Comparison of ENCODE assay signal across 9 mouse cellular contexts in genomic region chr16:72662837-72663350, GRCm38 (mm10).
A peak's percentile ranks its signal among the peaks of the same experiment; 100 is the strongest.
DNase-seq lines count a peak whose midpoint lies in the region; ATAC-seq lines count a peak whose summit lies in the region.
"Had no signal": no experiment of that assay in that cellular context is flagged by ENCODE, and none has a peak within 500 bp of the region (broad histone marks: within the 10 kb centered on the region; RNA-seq: fewer than 3 reads in every experiment).

No protein-coding gene starts in this region.

- peaks cover 13% of the 10 kb centered on the region for H3K27me3 ChIP-seq in erythroblast, embryonic 14.5 days (ENCODE audit: control insufficient read depth)
- H3K27me3 ChIP-seq in forebrain, embryonic 12.5 days: peaks cover 7% of the 10 kb centered on the region; the same call in 1 of the 2 replicates
- H3K27me3 ChIP-seq in heart, embryonic 15.5 days: no peaks in the 10 kb centered on the region
- peaks cover 18% of the 10 kb centered on the region for H3K27me3 ChIP-seq in liver, embryonic 12.5 days (replicated peaks)
- no peaks in the 10 kb centered on the region for H3K27me3 ChIP-seq in neural tube, embryonic 13.5 days

- H3K27ac ChIP-seq in forebrain, embryonic 12.5 days: peak overlapping the region; percentile 87
- H3K27ac ChIP-seq in heart, embryonic 15.5 days: peak overlapping the region; percentile 96
- H3K27ac ChIP-seq in liver, embryonic 12.5 days: peak overlapping the region; percentile 66
- peak overlapping the region; percentile 83 for H3K27ac ChIP-seq in neural tube, embryonic 13.5 days (replicated peaks)
- H3K27ac ChIP-seq: macrophage had no signal

- WGBS in forebrain, embryonic 12.5 days: under 1% methylated on average over 26 of the region's 26 CpGs
- WGBS in heart, embryonic 15.5 days: 1% methylated on average over 26 of the region's 26 CpGs
- WGBS in liver, embryonic 12.5 days (ENCODE audit: insufficient replicate concordance): under 1% methylated on average over 26 of the region's 26 CpGs
- under 1% methylated on average over 26 of the region's 26 CpGs for WGBS in neural tube, embryonic 13.5 days

- peak overlapping the region; percentile 89 for H3K4me2 ChIP-seq in forebrain, embryonic 12.5 days
- H3K4me2 ChIP-seq in heart, embryonic 15.5 days: peak overlapping the region; percentile 89
- H3K4me2 ChIP-seq in liver, embryonic 12.5 days: peak overlapping the region; percentile 45
- peak overlapping the region; percentile 82 for H3K4me2 ChIP-seq in neural tube, embryonic 13.5 days

- no peaks in the 10 kb centered on the region for H3K9me3 ChIP-seq in erythroblast, embryonic 14.5 days (ENCODE audit: control insufficient read depth, low read length)
- H3K9me3 ChIP-seq in forebrain, embryonic 12.5 days: no peaks in the 10 kb centered on the region
- H3K9me3 ChIP-seq in heart, embryonic 15.5 days (replicated peaks): no peaks in the 10 kb centered on the region
- H3K9me3 ChIP-seq in liver, embryonic 12.5 days (replicated peaks): no peaks in the 10 kb centered on the region
- no peaks in the 10 kb centered on the region for H3K9me3 ChIP-seq in neural tube, embryonic 13.5 days

- no peaks in the 10 kb centered on the region for H3K36me3 ChIP-seq in erythroblast, embryonic 14.5 days (ENCODE audit: control insufficient read depth)
- H3K36me3 ChIP-seq in forebrain, embryonic 12.5 days (replicated peaks): no peaks in the 10 kb centered on the region
- H3K36me3 ChIP-seq in heart, embryonic 15.5 days: no peaks in the 10 kb centered on the region
- H3K36me3 ChIP-seq in liver, embryonic 12.5 days: no peaks in the 10 kb centered on the region
- H3K36me3 ChIP-seq in neural tube, embryonic 13.5 days: no peaks in the 10 kb centered on the region

- no peaks in the 10 kb centered on the region for H3K4me1 ChIP-seq in erythroblast, embryonic 14.5 days (ENCODE audit: control insufficient read depth)
- peaks cover 28% of the 10 kb centered on the region for H3K4me1 ChIP-seq in forebrain, embryonic 12.5 days
- no peaks in the 10 kb centered on the region; the same call in 1 of the 2 replicates for H3K4me1 ChIP-seq in heart, embryonic 15.5 days (replicated peaks)
- no peaks in the 10 kb centered on the region for H3K4me1 ChIP-seq in liver, embryonic 12.5 days
- H3K4me1 ChIP-seq in neural tube, embryonic 13.5 days (replicated peaks): peaks cover 32% of the 10 kb centered on the region

- peak overlapping the region; percentile 53 for H3K4me3 ChIP-seq in erythroblast, embryonic 14.5 days (replicated peaks)
- peak overlapping the region; percentile 75 for H3K4me3 ChIP-seq in forebrain, embryonic 12.5 days (replicated peaks)
- peak overlapping the region; percentile 71 for H3K4me3 ChIP-seq in heart, embryonic 15.5 days
- H3K4me3 ChIP-seq in liver, embryonic 12.5 days: peak overlapping the region; percentile 57
- H3K4me3 ChIP-seq in neural tube, embryonic 13.5 days: peak overlapping the region; percentile 82

- H3K9ac ChIP-seq in forebrain, embryonic 12.5 days: peak overlapping the region; percentile 74
- peak overlapping the region; percentile 62 for H3K9ac ChIP-seq in heart, embryonic 15.5 days
- peak overlapping the region; percentile 52; the same call in 1 of the 2 replicates for H3K9ac ChIP-seq in liver, embryonic 12.5 days
- H3K9ac ChIP-seq in neural tube, embryonic 13.5 days: peak overlapping the region; percentile 85

- DNase-seq in kidney, postnatal 14 days: peak; percentile 71
- DNase-seq in urinary bladder, adult 18-20 months (ENCODE audit: low spot score in 2 of 2): peak; percentile 59 to 68

- no peak for ATAC-seq in erythroblast, adult 5-6 weeks (replicated peaks; ENCODE audit: low FRiP score, poor library complexity, severe bottlenecking)
- ATAC-seq in forebrain, embryonic 12.5 days (ENCODE audit: low FRiP score): peak; percentile 90
- ATAC-seq in heart, embryonic 15.5 days (replicated peaks; ENCODE audit: insufficient number of reproducible peaks, insufficient read depth, low FRiP score, low read depth): peak; percentile 86
- ATAC-seq in liver, embryonic 12.5 days: peak; percentile 61
- peak; percentile 90 for ATAC-seq in neural tube, embryonic 13.5 days (ENCODE audit: low read depth)
